Mouse (Mus musculus) kidney, adult 2 months (tissue): ENCODE data around the gene Tubb1. TPM values are rescaled to one million over a fixed set of nuclear protein-coding genes. Genes with fewer than 3 reads are reported as not detected.
A peak's percentile ranks its signal among the peaks of the same experiment; 100 is the strongest.

Experiments
- DNase-seq: peaks from one replicate; pipeline ENCODE4 v3.0.0; 2021
- H3K27ac ChIP-seq: fragments of 200-500 bp; 2 replicates; pipeline ENCODE4 v1.5.1; 2012; ENCODE audit warnings: low read depth, low read length, control low read depth, inconsistent platforms; ENCODE audit not compliant: insufficient read depth
- H3K27me3 ChIP-seq: fragments of 200-500 bp; replicated peaks from 2 replicates; pipeline ENCODE4 v1.6.1; 2012; ENCODE audit warnings: mild to moderate bottlenecking, moderate library complexity, low read length, inconsistent platforms; ENCODE audit not compliant: control insufficient read depth, insufficient read depth
- H3K36me3 ChIP-seq: fragments of 200-500 bp; 2 replicates; pipeline ENCODE4 v1.6.1; 2012; ENCODE audit warnings: mild to moderate bottlenecking, moderate library complexity, low read length, inconsistent platforms; ENCODE audit not compliant: control insufficient read depth, insufficient read depth
- H3K4me1 ChIP-seq: fragments of 200-500 bp; 2 replicates; pipeline ENCODE4 v1.6.1; 2011; ENCODE audit warnings: low read length; ENCODE audit not compliant: control insufficient read depth, insufficient read depth
- H3K4me3 ChIP-seq: fragments of 200-500 bp; 2 replicates; pipeline ENCODE4 v1.5.1; 2011; ENCODE audit warnings: mild to moderate bottlenecking, low read depth, low read length, control low read depth; ENCODE audit not compliant: insufficient read depth
- CTCF ChIP-seq: fragments of 200-500 bp; conservative IDR thresholded peaks from 2 replicates; pipeline ENCODE4 v1.5.1; 2011; ENCODE audit warnings: low read depth, mild to moderate bottlenecking, control low read depth, low read length, moderate library complexity, mixed read lengths; ENCODE audit not compliant: insufficient read depth, insufficient read length
- POLR2A ChIP-seq: fragments of 200-500 bp; IDR thresholded peaks from one replicate; pipeline ENCODE4 v1.6.1; 2011; ENCODE audit warnings: low read depth, low read length, control low read depth
- WGBS: fragments of 180-500 bp; shearing (Covaris S2); methylation state at CpG from one replicate; pipeline ENCODE4 v1.1.7; 2018; 5-methylcytosine and 5-hydroxymethylcytosine counted together
- polyA plus RNA-seq: library from polyadenylated mRNA; depleted of rRNA; stranded (reverse); fragments of >200 nt; gene quantifications from 2 replicates; pipeline ENCODE4 v1.2.3, GENCODE M21; 2012

The Tubb1 gene
- polyA plus RNA-seq, 1 experiment, result 0.61 TPM

GRCm38 (mm10) chr2:174459365-174459764 lies 8.9 kb downstream of the Tubb1 start:
- whole genome bisulfite sequencing, result 76% methylated on average over 2 of the region's 2 CpGs
- Histone ChIP-seq H3K27me3 (no peaks in the 10 kb centered on the region), H3K4me3 (no peak overlapping the region), H3K4me1 (no peaks in the 10 kb centered on the region; the same call in 1 of the 2 replicates), H3K27ac (no peak overlapping the region), H3K36me3 (no peaks in the 10 kb centered on the region; the same call in none of the 2 replicates)
- no peak for DNase-seq
- TF ChIP-seq CTCF (no peak), POLR2A (no peak)

- DNase-seq, result no peak
- TF ChIP-seq CTCF, result no peak
- TF ChIP-seq POLR2A, result no peak
- Histone ChIP-seq H3K27ac (peak overlapping the region; percentile 95), H3K4me1 (peaks cover 2% of the 10 kb centered on the region; the same call in 1 of the 2 replicates), H3K4me3 (peak overlapping the region; percentile 88), H3K36me3 (no peaks in the 10 kb centered on the region; the same call in none of the 2 replicates), H3K27me3 (no peaks in the 10 kb centered on the region)
- WGBS, result 24% methylated on average over 10 of the region's 10 CpGs
Measured at GRCm38 (mm10) chr2:174463370-174463769, 12.9 kb downstream of the Tubb1 start.

- Histone ChIP-seq H3K4me3 (peak within 1 kb of the TSS; percentile 88), H3K36me3 (no peaks in the 10 kb centered on the region; the same call in none of the 2 replicates), H3K4me1 (peaks cover 2% of the 10 kb centered on the region; the same call in 1 of the 2 replicates), H3K27ac (peak within 1 kb of the TSS; percentile 95), H3K27me3 (no peaks in the 10 kb centered on the region)
- 2% methylated on average over 48 of the region's 48 CpGs for WGBS
- peak; percentile 99 for DNase-seq
- TF ChIP-seq CTCF, result no peak
- no peak for TF ChIP-seq POLR2A
Measured at GRCm38 (mm10) chr2:174463789-174464523, 13.5 kb downstream of the Tubb1 start, which contains the start of gene Atp5e. Gene Atp5e (minus strand): TSS chr2:174464105.

GRCm38 (mm10) chr2:174470333-174470732 lies 19.8 kb downstream of the Tubb1 start:
- Histone ChIP-seq H3K4me1 (peaks cover 5% of the 10 kb centered on the region; the same call in 1 of the 2 replicates), H3K27ac (no peak overlapping the region), H3K36me3 (no peaks in the 10 kb centered on the region), H3K27me3 (no peaks in the 10 kb centered on the region), H3K4me3 (no peak overlapping the region)
- 78% methylated on average over 4 of the region's 4 CpGs for WGBS
- DNase-seq, result no peak
- no peak for TF ChIP-seq CTCF
- no peak for TF ChIP-seq POLR2A

GRCm38 (mm10) chr2:174470786-174471405 lies 20.4 kb downstream of the Tubb1 start:
- no peaks in the 10 kb centered on the region for H3K27me3 ChIP-seq
- H3K4me3 ChIP-seq, result no peak overlapping the region
- 87% methylated on average over 7 of the region's 7 CpGs for WGBS
- no peak overlapping the region for H3K27ac ChIP-seq
- no peaks in the 10 kb centered on the region for H3K36me3 ChIP-seq
- peaks cover 5% of the 10 kb centered on the region; the same call in 1 of the 2 replicates for H3K4me1 ChIP-seq
- TF ChIP-seq POLR2A (no peak), CTCF (no peak)
- no peak for DNase-seq

- H3K27me3 ChIP-seq, result no peaks in the 10 kb centered on the region
- peak overlapping the region; percentile 78 for H3K4me3 ChIP-seq
Measured at GRCm38 (mm10) chr2:174472407-174472806, 21.9 kb downstream of the Tubb1 start.

More at GRCm38 (mm10) chr2:174472407-174472806, 21.9 kb downstream of the Tubb1 start:
- peak overlapping the region; percentile 73 for H3K27ac ChIP-seq
- DNase-seq, result no peak
- H3K36me3 ChIP-seq, result no peaks in the 10 kb centered on the region
- TF ChIP-seq CTCF (no peak), POLR2A (no peak)
- H3K4me1 ChIP-seq, result peaks cover 5% of the 10 kb centered on the region; the same call in 1 of the 2 replicates
- WGBS, result 7% methylated on average over 30 of the region's 30 CpGs
